Mouse (Mus musculus): ENCODE data around the gene Ap1b1. TPM values are rescaled to one million over a fixed set of nuclear protein-coding genes. Genes with fewer than 3 reads are reported as not detected.
A peak's percentile ranks its signal among the peaks of the same experiment; 100 is the strongest.

The Ap1b1 gene
- total RNA-seq, 4 experiments from 2014 or later = 144 to 152 (median 150) TPM

DNA sequence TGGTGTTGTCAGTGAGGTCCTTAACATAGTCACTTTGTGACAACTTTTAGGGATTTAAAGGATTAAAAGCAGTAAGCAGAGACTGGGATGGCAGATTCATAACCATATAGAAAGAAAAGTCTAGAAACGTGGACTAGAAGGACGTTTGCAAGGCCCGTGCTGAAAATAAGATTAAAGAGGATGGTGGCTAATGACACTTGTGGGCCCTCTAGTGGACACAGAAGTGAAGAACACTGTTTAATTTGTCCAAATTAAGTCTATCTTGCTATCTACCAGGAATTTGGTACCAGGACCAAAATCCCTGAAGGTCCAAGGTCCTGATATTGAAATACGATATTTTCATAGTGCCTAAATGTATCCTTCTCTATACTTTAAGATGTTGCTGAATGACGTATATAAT, 2.4 kb upstream of the Ap1b1 start:
- DNase-seq (ENCODE audit: low spot score in 2 of 2) = peak in 1 of 2 experiments; percentile 26

DNA sequence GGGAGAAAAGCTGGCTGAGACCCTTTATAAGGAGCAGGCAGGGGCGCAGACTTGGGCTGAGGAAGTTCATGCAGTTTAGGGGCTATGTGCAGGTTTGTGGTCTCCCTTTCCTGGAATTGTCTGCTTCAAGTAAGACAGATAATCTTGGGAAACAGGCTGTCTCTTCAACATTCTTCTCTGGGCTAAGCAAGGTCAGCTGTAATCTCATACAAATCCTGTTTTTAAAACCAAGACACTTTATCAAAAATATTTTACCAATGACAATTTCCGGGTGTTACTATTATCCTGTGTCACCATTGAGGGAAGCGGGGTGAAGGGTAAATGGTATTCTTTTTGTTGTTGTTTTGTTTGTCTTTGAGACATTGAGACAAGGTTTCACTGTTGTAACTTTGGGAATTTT, 1.8 kb upstream of the Ap1b1 start:
- no peak for DNase-seq (ENCODE audit: low spot score in 2 of 2)

DNA sequence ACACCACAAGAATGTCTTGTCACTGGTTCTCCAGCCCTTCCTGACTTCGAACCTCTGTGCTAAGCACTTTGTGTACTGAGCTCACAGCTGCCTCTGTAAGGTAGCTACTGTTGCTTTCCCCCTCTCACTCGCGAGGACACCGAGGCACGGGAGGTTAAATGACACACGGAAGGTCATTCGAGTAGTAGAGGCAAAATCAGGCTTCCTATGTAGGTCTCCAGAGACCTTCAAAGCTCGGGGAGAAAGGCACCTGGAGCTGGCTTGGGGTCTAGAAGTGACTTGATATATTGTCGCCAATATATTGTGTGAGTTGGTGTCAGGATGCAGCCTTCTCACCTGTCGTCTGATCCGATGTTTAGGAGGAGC, 846 bp downstream of the Ap1b1 start:
- DNase-seq (ENCODE audit: low spot score in 2 of 2) = no peak

DNA sequence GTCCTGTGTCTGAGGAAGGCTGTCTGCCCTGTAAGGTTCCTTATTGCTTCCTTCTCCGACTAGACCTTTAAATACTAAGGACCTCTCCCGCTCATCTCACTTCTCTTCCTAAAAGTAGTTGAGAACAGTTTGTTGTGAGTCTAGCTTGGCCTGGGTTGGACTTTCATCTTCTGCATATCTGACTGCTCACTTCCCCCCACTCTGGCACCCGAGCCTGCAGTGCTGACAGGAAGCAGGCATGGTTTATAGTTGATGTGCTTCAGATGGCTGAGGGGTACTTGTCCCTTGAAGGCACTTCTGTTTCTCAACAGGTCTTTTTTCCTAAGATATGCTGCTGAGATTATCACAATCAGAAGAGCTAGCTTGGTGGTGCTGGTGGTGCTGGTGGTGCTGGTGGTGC, 2.6 kb downstream of the Ap1b1 start:
- no peak for DNase-seq (ENCODE audit: low spot score in 2 of 2)

DNA sequence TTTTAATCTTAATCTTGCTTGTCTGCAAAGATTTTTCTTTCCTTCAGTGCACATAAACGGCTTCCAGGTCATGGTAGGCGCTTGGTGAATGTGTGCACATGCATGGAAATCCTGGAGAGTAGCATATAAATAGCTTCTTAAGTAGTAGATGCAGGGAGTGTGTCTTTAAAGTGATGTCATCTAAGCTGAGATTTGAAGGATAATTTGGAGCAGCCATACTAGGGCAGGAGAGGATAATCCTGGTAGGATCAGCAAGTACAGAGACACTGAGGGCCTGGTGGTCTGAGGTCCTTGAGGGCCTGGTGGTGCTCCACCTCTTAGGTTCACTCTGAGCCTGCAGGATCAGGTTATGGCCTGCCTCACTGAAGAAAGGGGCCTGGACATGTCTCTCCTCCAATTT, 5.8 kb downstream of the Ap1b1 start:
- no peak for DNase-seq (ENCODE audit: low spot score in 2 of 2)

DNA sequence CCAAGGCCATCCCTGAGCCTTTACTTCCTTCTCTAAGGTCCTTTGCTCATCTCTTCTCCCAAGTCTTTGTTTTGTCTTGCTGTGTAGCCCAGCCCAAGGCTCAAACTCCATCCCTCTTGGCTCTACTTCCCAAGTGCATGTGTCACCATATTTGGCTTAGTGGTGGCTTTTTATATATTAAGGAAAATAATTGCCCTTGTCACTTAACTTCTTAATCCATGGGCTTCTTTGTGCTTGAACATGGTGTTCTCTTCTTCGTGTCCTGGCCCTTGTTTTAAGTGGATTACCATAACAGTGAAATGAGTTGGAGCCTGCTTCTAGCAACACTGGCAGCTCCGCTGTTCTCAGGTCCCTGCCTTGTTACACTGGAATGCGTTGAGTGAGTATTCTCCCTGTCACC, 9.1 kb downstream of the Ap1b1 start:
- DNase-seq (ENCODE audit: low spot score in 2 of 2) = no peak

DNA sequence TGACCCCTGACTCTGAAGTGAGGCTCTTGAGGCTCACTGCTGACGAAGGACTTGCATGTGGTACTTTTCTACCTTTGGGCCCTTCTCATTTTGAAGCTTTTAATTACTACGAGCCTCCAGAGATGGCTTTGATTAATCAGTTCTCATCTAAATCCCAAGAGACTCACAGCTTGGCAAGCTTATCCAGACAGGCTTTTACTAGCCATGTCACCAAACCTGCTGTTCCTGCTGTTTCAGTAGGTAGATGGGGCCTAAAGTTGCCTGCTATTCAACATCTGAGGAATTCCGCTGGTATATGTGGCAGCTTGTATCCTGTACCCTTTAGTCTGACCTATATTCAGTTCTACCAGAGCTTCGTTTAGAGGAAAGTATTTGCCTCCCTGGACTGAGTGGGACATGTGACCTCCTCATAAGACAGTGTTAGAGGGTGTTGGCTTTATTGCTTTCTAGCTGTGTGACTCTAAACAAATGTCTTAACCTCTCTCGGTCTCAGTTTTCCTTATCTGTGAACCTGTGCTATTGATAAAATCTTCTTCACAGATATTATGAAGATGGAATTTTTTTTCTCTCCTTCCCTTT, 10.1 kb downstream of the Ap1b1 start:
- DNase-seq (ENCODE audit: low spot score in 2 of 2) = no peak

DNA sequence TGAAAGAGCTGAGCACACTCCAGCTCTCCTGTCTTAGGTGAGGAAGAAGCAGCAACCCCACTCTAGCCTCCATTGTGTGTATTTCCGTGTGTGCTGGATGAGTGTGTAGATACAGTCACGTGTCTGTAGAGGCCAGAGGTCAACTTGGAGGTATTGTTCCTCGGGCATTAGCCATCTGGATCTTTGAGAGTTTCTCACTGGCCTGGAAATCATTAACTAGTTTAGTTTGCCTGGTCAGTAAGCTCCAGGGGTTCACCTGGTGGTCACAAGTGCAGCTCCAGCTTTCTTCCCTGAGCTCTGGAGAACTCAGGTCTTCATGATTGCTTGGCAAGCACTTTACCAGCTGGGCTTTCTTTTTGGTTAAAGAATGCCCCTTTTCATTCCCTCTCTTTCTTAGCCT, 11.7 kb downstream of the Ap1b1 start:
- no peak for DNase-seq (ENCODE audit: low spot score in 2 of 2)

DNA sequence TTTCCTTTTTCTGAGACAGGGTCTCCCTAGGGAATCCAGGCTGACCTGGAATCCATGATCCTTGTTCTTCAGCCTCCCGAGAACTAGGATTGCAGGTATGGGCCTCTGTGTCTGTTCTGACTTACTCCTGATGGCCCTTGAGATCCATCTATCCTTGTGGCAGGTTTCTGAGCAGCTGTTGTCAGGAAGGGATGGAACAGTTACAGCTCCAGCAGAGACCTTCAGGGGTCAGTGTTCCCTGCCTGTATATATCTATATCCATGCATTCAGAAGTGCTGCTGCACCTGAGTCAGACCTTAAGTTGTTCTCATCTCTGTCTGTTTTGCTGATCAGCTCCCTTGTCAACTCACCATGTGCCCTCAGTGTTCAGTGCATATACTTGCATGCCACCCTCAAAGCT, 12.1 kb downstream of the Ap1b1 start:
- DNase-seq (ENCODE audit: low spot score in 2 of 2) = no peak

DNA sequence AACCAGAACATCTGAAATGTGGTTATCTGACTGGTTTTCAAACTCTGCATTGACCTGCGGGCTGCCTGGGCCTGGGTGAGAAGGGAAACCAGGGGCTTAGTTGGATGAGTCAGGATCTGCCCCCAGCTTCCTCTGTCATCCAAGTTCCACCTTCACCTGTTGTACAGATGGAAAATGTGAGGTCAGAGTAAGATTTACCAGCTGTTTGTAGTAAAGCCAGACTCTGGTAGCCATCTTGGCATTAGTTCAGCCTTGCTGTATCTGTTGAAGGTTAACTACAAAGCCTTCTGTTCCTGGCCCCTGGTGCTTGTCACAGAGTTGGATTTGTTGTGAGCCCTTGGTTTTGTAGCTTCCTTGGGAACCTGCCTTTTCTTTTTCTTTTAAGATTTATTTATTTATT, 13.6 kb downstream of the Ap1b1 start:
- DNase-seq (ENCODE audit: low spot score in 2 of 2) = no peak

DNA sequence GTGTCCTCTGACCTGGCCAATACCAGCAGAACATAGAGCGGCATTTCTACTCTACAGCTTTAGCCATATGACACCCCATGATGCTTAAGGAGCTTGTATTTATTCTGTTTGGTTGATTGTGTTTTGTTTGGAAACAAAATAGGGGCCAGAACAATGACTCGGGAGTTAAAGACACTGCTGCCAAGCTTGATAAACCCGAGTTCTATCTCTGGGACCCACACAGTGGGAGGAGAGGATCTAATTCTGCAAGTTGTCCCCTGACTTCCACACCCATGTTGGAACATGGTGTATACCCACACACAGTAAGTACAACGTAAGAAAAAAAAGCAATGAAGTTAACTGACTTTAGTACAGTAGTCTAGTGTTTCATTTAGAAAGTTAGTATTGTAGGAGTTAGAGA, 16.2 kb downstream of the Ap1b1 start:
- DNase-seq (ENCODE audit: low spot score in 2 of 2) = no peak

DNA sequence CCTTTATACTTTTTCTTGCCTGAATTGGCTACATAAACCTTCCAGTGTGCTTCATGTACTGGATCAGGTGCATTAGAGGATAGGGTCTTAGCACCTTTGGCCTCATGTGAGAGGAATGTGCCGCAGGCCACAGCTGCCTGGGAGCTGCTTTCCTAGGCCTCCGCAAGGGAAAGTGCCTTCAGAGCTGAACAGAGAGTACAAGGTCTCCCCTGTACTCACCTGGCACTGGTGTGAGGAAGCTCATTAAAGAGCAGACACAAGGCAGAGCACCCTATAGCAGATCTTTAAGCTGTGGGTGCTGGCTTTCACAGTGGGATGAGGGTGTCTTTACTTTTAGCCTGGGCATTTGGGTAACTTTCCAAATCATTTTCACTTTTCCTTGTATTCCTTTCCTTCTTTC, 18.9 kb downstream of the Ap1b1 start:
- DNase-seq (ENCODE audit: low spot score in 2 of 2) = no peak

DNA sequence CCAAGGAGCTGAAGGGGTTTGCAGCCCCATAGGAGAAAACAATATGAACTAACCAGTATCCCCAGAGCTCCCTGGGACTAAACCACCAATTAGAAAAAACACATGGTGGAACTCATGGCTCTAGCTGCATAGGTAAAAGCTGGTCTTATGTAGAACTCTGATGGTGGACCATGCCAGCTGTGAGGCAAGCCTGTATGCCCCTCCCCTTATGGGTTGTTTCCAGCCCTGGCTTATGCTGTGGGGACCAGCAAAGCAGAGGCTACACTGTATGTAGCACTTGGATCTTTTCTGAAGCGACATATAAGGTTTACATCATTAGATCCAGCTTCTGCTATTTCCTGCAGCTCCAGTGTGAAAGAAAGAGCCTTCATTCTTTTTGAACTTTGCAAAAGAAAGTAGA, 20.6 kb downstream of the Ap1b1 start:
- no peak for DNase-seq (ENCODE audit: low spot score in 2 of 2)

DNA sequence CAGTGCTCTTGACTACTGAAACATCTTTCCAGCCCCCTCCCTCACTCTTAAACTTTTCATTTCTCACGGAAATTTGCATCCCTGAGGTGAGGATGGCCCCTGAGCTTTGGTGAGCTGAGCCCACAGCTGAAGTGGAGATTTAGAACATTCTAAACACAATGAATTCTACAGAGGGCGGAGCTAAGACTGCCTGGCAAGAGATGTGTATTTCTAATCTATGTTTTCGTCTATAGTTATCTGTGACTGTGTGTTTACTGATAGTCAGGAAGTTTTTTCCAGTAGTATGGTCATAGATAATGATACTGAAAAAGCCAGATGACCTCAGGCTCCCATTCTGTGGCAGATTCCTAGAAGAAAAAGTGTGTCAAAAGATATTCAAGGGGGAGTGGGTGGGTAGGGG, 22.2 kb downstream of the Ap1b1 start:
- no peak for DNase-seq (ENCODE audit: low spot score in 2 of 2)

DNA sequence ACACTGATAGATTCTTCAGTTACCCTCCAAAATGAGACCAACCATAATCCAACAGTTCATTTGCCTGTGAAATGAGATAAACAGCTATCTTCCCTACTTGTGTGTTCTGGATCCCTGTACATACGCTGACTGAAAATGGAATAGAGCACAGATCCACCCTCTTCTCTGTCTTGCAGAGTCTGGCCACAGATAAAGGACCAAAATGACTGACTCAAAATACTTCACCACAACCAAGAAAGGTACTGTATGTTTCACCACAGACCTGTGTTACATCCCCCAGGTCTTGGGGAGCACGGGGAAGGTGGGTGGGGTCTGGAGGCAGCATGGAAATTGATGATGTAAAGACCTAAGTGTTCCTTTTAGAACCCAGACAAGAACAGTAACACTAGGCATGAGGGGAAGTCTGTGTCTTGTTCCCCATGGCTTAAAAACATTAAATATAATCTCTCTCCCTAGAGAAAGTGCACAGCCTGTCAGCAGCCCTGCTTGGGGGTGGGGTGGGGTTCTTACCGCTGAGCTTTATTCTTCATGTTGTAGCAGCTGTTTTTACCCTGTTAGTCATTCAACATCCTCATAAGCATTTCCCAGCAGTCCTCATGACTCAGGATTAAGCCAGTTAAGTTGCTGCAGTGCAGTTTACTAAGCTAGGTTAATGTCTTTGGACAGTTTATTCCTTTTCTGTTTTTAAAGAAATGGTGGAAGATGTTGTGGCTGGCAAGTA, 22.9 kb downstream of the Ap1b1 start:
- no peak for DNase-seq (ENCODE audit: low spot score in 2 of 2)

DNA sequence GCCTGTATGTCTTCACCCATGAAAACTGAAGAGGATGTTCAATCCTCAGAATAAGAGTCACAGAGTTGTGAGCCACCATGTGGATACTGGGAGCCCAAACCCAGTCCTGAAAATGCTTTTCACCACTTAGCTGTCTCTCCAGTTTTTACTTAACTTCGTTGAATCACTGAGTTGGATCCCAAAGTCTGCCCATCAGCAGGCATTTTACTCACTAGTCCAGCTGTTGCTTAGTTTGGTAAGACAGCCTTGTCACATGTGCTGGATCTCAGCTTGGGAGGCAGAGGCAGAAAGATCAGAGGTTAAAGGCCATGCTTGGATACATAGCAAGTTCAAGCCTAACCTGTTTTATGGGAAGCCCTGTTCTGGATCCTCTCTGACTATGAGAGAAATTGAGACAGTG, 23.6 kb downstream of the Ap1b1 start:
- no peak for DNase-seq (ENCODE audit: low spot score in 2 of 2)

DNA sequence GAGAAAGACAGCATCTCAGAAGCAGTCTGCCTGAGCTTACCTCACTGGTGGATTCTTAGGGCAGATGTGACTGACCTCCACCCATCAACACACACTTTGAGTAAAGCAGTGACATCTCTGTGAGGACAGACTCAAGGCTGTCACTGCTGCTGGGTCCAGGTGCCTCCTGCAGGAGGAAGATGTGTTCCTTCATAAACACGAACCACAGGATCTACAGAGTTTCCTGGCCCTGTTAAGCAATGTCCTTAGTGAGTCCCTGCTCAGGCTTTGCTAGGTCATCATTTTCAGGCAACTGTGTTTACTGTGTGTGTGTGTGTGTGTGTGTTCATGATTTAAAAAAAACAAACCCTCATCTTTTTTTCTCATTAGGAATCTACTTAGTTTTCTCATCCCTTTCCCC, 24.9 kb downstream of the Ap1b1 start:
- no peak for DNase-seq (ENCODE audit: low spot score in 2 of 2)

DNA sequence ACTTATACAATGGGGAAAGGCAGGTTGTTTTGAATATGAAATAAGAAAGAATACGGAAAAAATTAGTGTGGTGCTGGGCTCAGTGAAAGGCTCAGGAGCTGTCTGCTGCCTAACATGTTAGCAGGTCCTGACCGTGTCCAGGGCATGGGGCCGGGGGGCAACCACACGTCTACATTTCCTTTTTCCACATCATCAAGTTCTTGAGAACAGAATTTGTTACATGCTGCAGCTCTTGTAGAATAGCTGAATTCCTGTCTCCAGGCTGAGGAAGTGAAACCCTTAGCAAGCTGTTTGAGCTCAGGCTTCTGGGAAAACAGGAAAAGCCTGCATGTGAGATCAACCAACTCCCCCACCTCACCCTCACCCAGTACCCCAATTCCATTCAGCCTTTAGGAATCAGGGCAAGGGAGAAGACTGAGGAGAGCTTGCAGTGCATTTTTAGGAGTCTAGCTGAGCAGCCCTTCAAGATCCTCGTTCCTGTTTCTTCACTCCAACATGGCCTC, 25.6 kb downstream of the Ap1b1 start:
- DNase-seq (ENCODE audit: low spot score in 2 of 2) = no peak

DNA sequence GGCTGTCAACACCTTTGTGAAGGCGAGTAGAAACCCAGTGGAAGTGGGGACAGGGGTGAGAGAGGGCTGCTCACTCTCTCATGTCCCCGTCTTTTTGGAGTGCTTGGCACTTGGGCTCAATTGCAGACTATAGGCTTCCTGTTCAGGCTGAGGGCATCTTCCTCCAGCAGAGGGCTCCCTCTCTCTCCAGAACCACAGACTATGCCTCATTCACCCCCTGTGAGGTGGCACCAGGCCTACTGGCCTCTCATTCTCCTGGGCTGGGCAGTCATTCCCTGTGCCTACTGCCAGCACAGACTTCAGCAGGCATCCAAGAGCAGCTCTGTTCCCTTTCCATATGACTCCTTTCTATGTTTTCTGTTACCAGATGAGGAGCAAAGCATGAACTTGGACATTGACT, 29.1 kb downstream of the Ap1b1 start:
- DNase-seq (ENCODE audit: low spot score in 2 of 2) = peak; percentile 76 to 81

DNA sequence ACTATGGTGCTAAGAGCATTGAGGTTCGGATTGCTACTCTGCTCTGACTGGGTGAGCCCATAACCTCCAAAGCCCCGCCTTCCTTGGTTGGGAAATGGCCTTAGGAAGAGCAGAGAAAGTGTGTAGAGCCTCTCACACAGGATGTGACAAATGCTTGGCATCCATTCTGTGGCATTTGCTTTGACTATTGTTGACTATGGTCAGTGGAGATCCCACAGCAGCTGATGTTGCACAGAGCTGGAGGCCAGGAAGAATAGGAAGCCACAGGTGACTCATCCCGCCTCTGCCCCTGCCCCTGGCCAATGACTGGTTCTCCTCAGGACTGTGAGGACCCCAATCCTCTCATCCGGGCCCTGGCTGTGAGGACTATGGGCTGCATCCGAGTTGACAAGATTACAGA, 29.7 kb downstream of the Ap1b1 start:
- DNase-seq (ENCODE audit: low spot score in 2 of 2) = no peak

DNA sequence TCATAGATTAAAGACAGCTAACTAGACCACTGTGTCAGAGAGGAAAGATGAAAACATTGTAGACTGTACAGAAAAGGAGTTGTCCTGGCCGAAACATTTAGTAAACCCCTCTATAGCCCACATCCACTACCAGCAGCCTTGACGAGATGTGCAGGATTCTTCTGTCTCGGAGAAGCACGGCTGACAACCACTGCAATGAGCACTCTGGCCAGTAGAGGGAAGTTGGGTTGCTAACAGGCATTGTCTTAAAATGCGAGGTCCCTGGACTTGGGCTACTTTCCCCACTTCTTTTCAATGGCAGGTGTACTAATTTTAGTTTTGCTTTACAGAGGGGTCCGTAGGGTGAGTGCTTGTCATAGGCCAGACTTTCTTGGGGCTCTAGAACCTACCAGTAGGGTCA, 30.9 kb downstream of the Ap1b1 start:
- DNase-seq (ENCODE audit: low spot score in 2 of 2) = no peak

DNA sequence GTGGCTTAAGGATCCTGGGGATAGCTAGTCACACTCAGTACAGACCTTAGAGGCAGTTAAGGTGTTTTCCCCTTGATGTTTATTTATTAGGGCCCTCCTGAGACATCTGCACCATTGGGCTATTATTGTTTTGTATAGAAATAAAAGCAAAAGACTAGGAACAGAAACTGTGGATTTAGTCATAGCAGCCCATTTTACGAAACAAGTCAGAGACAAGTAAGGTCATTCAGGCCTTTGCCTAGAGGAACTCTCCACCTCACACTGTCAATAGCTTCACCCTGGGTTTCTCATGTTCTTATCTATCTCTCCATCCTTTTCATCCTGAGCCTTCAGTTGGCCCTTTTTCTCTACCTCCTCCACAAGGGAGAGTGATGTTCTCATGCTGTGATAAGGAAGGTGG, 38.5 kb downstream of the Ap1b1 start:
- no peak for DNase-seq (ENCODE audit: low spot score in 2 of 2)

DNA sequence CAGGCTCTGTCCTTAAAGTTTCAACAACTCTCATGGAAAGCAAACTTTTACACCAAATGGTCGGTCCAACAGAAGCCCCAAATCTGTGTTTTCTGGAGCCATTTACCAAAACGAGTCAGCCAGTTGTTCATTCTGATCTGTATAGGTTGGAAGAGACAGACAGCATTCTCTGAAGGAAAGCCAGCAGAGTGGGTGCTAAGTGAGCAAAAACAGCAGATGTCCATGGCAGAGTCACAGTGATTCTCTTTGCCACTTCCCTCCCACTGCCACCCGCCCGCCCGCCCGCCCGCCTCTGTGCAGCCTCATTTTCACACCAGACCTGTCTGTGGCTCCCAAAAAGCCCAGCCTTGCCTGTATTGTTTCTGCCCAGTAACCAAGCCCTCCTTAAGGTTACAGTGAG, 41.6 kb downstream of the Ap1b1 start:
- DNase-seq (ENCODE audit: low spot score in 2 of 2) = peak; percentile 69 to 72

DNA sequence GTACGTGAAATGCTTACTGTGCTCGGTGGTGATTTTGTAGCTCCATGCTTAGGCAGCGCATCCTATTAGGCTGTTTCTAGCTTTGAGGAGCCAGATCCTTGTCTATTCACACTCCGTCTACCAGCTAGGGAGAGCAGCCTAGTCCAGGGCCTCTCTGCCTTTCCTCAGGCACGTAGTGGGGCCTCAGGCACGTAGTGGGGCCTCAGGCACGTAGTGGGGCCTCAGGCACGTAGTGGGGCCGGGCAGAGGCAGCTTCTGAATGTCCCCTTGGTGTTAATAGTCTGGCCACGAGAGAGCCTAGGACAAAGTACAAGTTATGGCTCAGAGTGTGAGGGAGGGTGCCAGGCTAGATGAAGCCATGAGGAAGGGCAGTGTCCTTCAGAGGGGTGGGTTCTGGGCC, 46.1 kb downstream of the Ap1b1 start:
- no peak for DNase-seq (ENCODE audit: low spot score in 2 of 2)
